Mouse (Mus musculus): ENCODE results near the gene Fras1. TPM values are rescaled to one million over a fixed set of nuclear protein-coding genes. Genes with fewer than 3 reads are reported as not detected.
A peak's percentile ranks its signal among the peaks of the same experiment; 100 is the strongest.

Gene Fras1
- polyA plus RNA-seq, 1 experiment from 2014 or later = 18.2 TPM

GRCm38 (mm10) chr5:96702706-96703625 is 329.2 kb downstream of the Fras1 start:
- 48% methylated on average over 22 of the region's 22 CpGs for whole genome bisulfite sequencing
- ATAC-seq (ENCODE audit: low read depth) = peak; percentile 51; the same call in 1 of the 2 replicates
- H3K9ac ChIP-seq (ENCODE audit: low read length) = no peak overlapping the region

GRCm38 (mm10) chr5:96708515-96708914 is 334.8 kb downstream of the Fras1 start:
- H3K9me3 ChIP-seq (ENCODE audit: control insufficient read depth, low read length) = no peaks in the 10 kb centered on the region
- no peak for ATAC-seq (ENCODE audit: low read depth)
- H3K4me1 ChIP-seq (replicated peaks; ENCODE audit: control insufficient read depth, insufficient read depth, low read length) = no peaks in the 10 kb centered on the region
- no peak overlapping the region for H3K4me3 ChIP-seq (ENCODE audit: low read length)
- WGBS = 64% methylated on average over 10 of the region's 10 CpGs
- H3K36me3 ChIP-seq (ENCODE audit: control insufficient read depth, insufficient read depth, low read length) = 0 out of 2 replicates have a peak, but pooled peaks cover 3% of the 10 kb centered on the region
- H3K27me3 ChIP-seq (ENCODE audit: control insufficient read depth, insufficient read depth, low read depth, low read length) = no peaks in the 10 kb centered on the region
- H3K4me2 ChIP-seq (ENCODE audit: low read depth, low read length) = no peak overlapping the region
- no peak overlapping the region for H3K9ac ChIP-seq (ENCODE audit: low read length)
- no peak overlapping the region for H3K27ac ChIP-seq (ENCODE audit: low read length)

More at GRCm38 (mm10) chr5:96702706-96703625, 329.2 kb downstream of the Fras1 start:
- H3K27ac ChIP-seq (ENCODE audit: low read length) = no peak overlapping the region
- H3K4me3 ChIP-seq (ENCODE audit: low read length) = no peak overlapping the region
- no peaks in the 10 kb centered on the region for H3K4me1 ChIP-seq (replicated peaks; ENCODE audit: control insufficient read depth, insufficient read depth, low read length)
- no peak overlapping the region for H3K4me2 ChIP-seq (ENCODE audit: low read depth, low read length)
- H3K27me3 ChIP-seq (ENCODE audit: control insufficient read depth, insufficient read depth, low read depth, low read length) = no peaks in the 10 kb centered on the region
- H3K36me3 ChIP-seq (ENCODE audit: control insufficient read depth, insufficient read depth, low read length) = 0 out of 2 replicates have a peak, but pooled peaks cover 3% of the 10 kb centered on the region
- no peaks in the 10 kb centered on the region for H3K9me3 ChIP-seq (ENCODE audit: control insufficient read depth, low read length)

- 0 out of 2 replicates have a peak, but pooled peaks cover 3% of the 10 kb centered on the region for H3K36me3 ChIP-seq (ENCODE audit: control insufficient read depth, insufficient read depth, low read length)
- no peak overlapping the region for H3K4me2 ChIP-seq (ENCODE audit: low read depth, low read length)
- no peak overlapping the region for H3K4me3 ChIP-seq (ENCODE audit: low read length)
- H3K27ac ChIP-seq (ENCODE audit: low read length) = no peak overlapping the region
- H3K27me3 ChIP-seq (ENCODE audit: control insufficient read depth, insufficient read depth, low read depth, low read length) = no peaks in the 10 kb centered on the region
- no peaks in the 10 kb centered on the region for H3K4me1 ChIP-seq (replicated peaks; ENCODE audit: control insufficient read depth, insufficient read depth, low read length)
- 34% methylated on average over 12 of the region's 12 CpGs for WGBS
- H3K9me3 ChIP-seq (ENCODE audit: control insufficient read depth, low read length) = no peaks in the 10 kb centered on the region
- H3K9ac ChIP-seq (ENCODE audit: low read length) = no peak overlapping the region
- peak; percentile 12; the same call in 1 of the 2 replicates for ATAC-seq (ENCODE audit: low read depth)
Observed at GRCm38 (mm10) chr5:96712089-96712684, 338.4 kb downstream of the Fras1 start.

GRCm38 (mm10) chr5:96712799-96713198 is 339.0 kb downstream of the Fras1 start:
- Histone ChIP-seq H3K9me3 (ENCODE audit: control insufficient read depth, low read length) (no peaks in the 10 kb centered on the region), H3K4me1 (replicated peaks; ENCODE audit: control insufficient read depth, insufficient read depth, low read length) (no peaks in the 10 kb centered on the region), H3K9ac (ENCODE audit: low read length) (no peak overlapping the region), H3K27ac (ENCODE audit: low read length) (no peak overlapping the region), H3K4me2 (ENCODE audit: low read depth, low read length) (no peak overlapping the region), H3K4me3 (ENCODE audit: low read length) (no peak overlapping the region), H3K36me3 (ENCODE audit: control insufficient read depth, insufficient read depth, low read length) (no peaks in the 10 kb centered on the region), H3K27me3 (ENCODE audit: control insufficient read depth, insufficient read depth, low read depth, low read length) (no peaks in the 10 kb centered on the region)
- WGBS = 65% methylated on average over 4 of the region's 4 CpGs
- ATAC-seq (ENCODE audit: low read depth) = no peak

- WGBS = 61% methylated on average over 8 of the region's 8 CpGs
- H3K4me2 ChIP-seq (ENCODE audit: low read depth, low read length) = no peak overlapping the region
- H3K27ac ChIP-seq (ENCODE audit: low read length) = no peak overlapping the region
- no peak for ATAC-seq (ENCODE audit: low read depth)
- peaks cover 5% of the 10 kb centered on the region; the same call in 1 of the 2 replicates for H3K36me3 ChIP-seq (ENCODE audit: control insufficient read depth, insufficient read depth, low read length)
- H3K4me1 ChIP-seq (replicated peaks; ENCODE audit: control insufficient read depth, insufficient read depth, low read length) = no peaks in the 10 kb centered on the region
- no peak overlapping the region for H3K9ac ChIP-seq (ENCODE audit: low read length)
- no peak overlapping the region for H3K4me3 ChIP-seq (ENCODE audit: low read length)
- no peaks in the 10 kb centered on the region for H3K27me3 ChIP-seq (ENCODE audit: control insufficient read depth, insufficient read depth, low read depth, low read length)
- no peaks in the 10 kb centered on the region for H3K9me3 ChIP-seq (ENCODE audit: control insufficient read depth, low read length)
Observed at GRCm38 (mm10) chr5:96716273-96717034, 342.7 kb downstream of the Fras1 start.

GRCm38 (mm10) chr5:96717690-96718089 is 343.9 kb downstream of the Fras1 start:
- Histone ChIP-seq H3K4me1 (replicated peaks; ENCODE audit: control insufficient read depth, insufficient read depth, low read length) (no peaks in the 10 kb centered on the region), H3K9ac (ENCODE audit: low read length) (no peak overlapping the region), H3K4me3 (ENCODE audit: low read length) (no peak overlapping the region), H3K4me2 (ENCODE audit: low read depth, low read length) (no peak overlapping the region), H3K9me3 (ENCODE audit: control insufficient read depth, low read length) (no peaks in the 10 kb centered on the region), H3K36me3 (ENCODE audit: control insufficient read depth, insufficient read depth, low read length) (peaks cover 5% of the 10 kb centered on the region; the same call in 1 of the 2 replicates), H3K27ac (ENCODE audit: low read length) (no peak overlapping the region), H3K27me3 (ENCODE audit: control insufficient read depth, insufficient read depth, low read depth, low read length) (no peaks in the 10 kb centered on the region)
- ATAC-seq (ENCODE audit: low read depth) = no peak
- WGBS = 91% methylated on average over 4 of the region's 4 CpGs

- H3K9me3 ChIP-seq (ENCODE audit: control insufficient read depth, low read length) = no peaks in the 10 kb centered on the region
- no peak overlapping the region for H3K27ac ChIP-seq (ENCODE audit: low read length)
- H3K4me1 ChIP-seq (replicated peaks; ENCODE audit: control insufficient read depth, insufficient read depth, low read length) = no peaks in the 10 kb centered on the region
- no peak overlapping the region for H3K9ac ChIP-seq (ENCODE audit: low read length)
- H3K4me2 ChIP-seq (ENCODE audit: low read depth, low read length) = no peak overlapping the region
- H3K4me3 ChIP-seq (ENCODE audit: low read length) = no peak overlapping the region
- peaks cover 5% of the 10 kb centered on the region; the same call in 1 of the 2 replicates for H3K36me3 ChIP-seq (ENCODE audit: control insufficient read depth, insufficient read depth, low read length)
- 88% methylated on average over 5 of the region's 5 CpGs for WGBS
- H3K27me3 ChIP-seq (ENCODE audit: control insufficient read depth, insufficient read depth, low read depth, low read length) = no peaks in the 10 kb centered on the region
- ATAC-seq (ENCODE audit: low read depth) = no peak
Observed at GRCm38 (mm10) chr5:96718601-96719000, 344.8 kb downstream of the Fras1 start.

- Histone ChIP-seq H3K36me3 (ENCODE audit: control insufficient read depth, insufficient read depth, low read length) (peaks cover 5% of the 10 kb centered on the region; the same call in 1 of the 2 replicates), H3K9me3 (ENCODE audit: control insufficient read depth, low read length) (no peaks in the 10 kb centered on the region), H3K4me3 (ENCODE audit: low read length) (no peak overlapping the region), H3K9ac (ENCODE audit: low read length) (no peak overlapping the region), H3K4me1 (replicated peaks; ENCODE audit: control insufficient read depth, insufficient read depth, low read length) (no peaks in the 10 kb centered on the region), H3K27ac (ENCODE audit: low read length) (no peak overlapping the region), H3K27me3 (ENCODE audit: control insufficient read depth, insufficient read depth, low read depth, low read length) (no peaks in the 10 kb centered on the region), H3K4me2 (ENCODE audit: low read depth, low read length) (no peak overlapping the region)
- WGBS = 92% methylated on average over 5 of the region's 5 CpGs
- no peak for ATAC-seq (ENCODE audit: low read depth)
Observed at GRCm38 (mm10) chr5:96719221-96719620, 345.5 kb downstream of the Fras1 start.

Measured in lung, embryonic 16.5 days (tissue).